Mouse (Mus musculus): ENCODE measurements around the gene Prss30. TPM values are rescaled to one million over a fixed set of nuclear protein-coding genes. Genes with fewer than 3 reads are reported as not detected.
"Not testable (repeated sequence)": the region's sequence is repeated elsewhere in the genome, so short reads cannot be mapped to it uniquely, and the experiment has no call there.

The Prss30 gene
- polyA plus RNA-seq, 1 experiment from 2014 or later = 0.23 TPM

- no peak for ATAC-seq (replicated peaks; ENCODE audit: low FRiP score)
- WGBS = 44% methylated on average over 3 of the region's 3 CpGs
- H3K4me2 ChIP-seq = no peak overlapping the region
- no peak overlapping the region for H3K27ac ChIP-seq
- H3K4me1 ChIP-seq = peaks cover 10% of the 10 kb centered on the region
- no peaks in the 10 kb centered on the region for H3K36me3 ChIP-seq
- H3K27me3 ChIP-seq = no peaks in the 10 kb centered on the region
- H3K9ac ChIP-seq = no peak overlapping the region
- no peaks in the 10 kb centered on the region for H3K9me3 ChIP-seq (replicated peaks)
- H3K4me3 ChIP-seq (replicated peaks) = no peak overlapping the region
Observed at GRCm38 (mm10) chr17:23979471-23979870, 895 bp downstream of the Prss30 start.

- Histone ChIP-seq H3K27me3 (no peaks in the 10 kb centered on the region), H3K4me1 (peaks cover 7% of the 10 kb centered on the region; the same call in 1 of the 2 replicates), H3K4me3 (replicated peaks) (no peak overlapping the region), H3K36me3 (no peaks in the 10 kb centered on the region), H3K27ac (no peak overlapping the region), H3K9ac (no peak overlapping the region), H3K9me3 (replicated peaks) (no peaks in the 10 kb centered on the region), H3K4me2 (no peak overlapping the region)
- WGBS = 79% methylated on average over 4 of the region's 4 CpGs
- no peak for ATAC-seq (replicated peaks; ENCODE audit: low FRiP score)
Observed at GRCm38 (mm10) chr17:23976665-23977064, 3.7 kb downstream of the Prss30 start.

GRCm38 (mm10) chr17:23971315-23971714 lies 9.1 kb downstream of the Prss30 start:
- Histone ChIP-seq H3K9me3 (replicated peaks) (no peaks in the 10 kb centered on the region), H3K4me1 (no peaks in the 10 kb centered on the region), H3K27ac (no peak overlapping the region), H3K9ac (no peak overlapping the region), H3K36me3 (no peaks in the 10 kb centered on the region), H3K4me2 (no peak overlapping the region), H3K27me3 (no peaks in the 10 kb centered on the region), H3K4me3 (replicated peaks) (no peak overlapping the region)
- 84% methylated on average over 9 of the region's 9 CpGs for WGBS
- ATAC-seq (replicated peaks; ENCODE audit: low FRiP score) = no peak

GRCm38 (mm10) chr17:23969231-23969630 lies 11.1 kb downstream of the Prss30 start:
- no peaks in the 10 kb centered on the region for H3K4me1 ChIP-seq
- no peaks in the 10 kb centered on the region for H3K27me3 ChIP-seq
- 5% methylated on average over 1 of the region's 1 CpGs for WGBS
- H3K4me2 ChIP-seq = no peak overlapping the region
- H3K27ac ChIP-seq = no peak overlapping the region
- no peaks in the 10 kb centered on the region for H3K36me3 ChIP-seq
- H3K9me3 ChIP-seq (replicated peaks) = no peaks in the 10 kb centered on the region
- H3K9ac ChIP-seq = no peak overlapping the region
- H3K4me3 ChIP-seq (replicated peaks) = no peak overlapping the region
- ATAC-seq (replicated peaks; ENCODE audit: low FRiP score) = no peak

- WGBS = 45% methylated on average over 2 of the region's 2 CpGs
- Histone ChIP-seq H3K4me2 (no peak overlapping the region), H3K4me3 (replicated peaks) (no peak overlapping the region), H3K36me3 (no peaks in the 10 kb centered on the region), H3K27me3 (no peaks in the 10 kb centered on the region), H3K9me3 (replicated peaks) (no peaks in the 10 kb centered on the region), H3K9ac (no peak overlapping the region), H3K27ac (no peak overlapping the region), H3K4me1 (no peaks in the 10 kb centered on the region)
- ATAC-seq (replicated peaks; ENCODE audit: low FRiP score) = no peak
Observed at GRCm38 (mm10) chr17:23968780-23969179, 11.6 kb downstream of the Prss30 start.

- WGBS = 87% methylated on average over 10 of the region's 10 CpGs
- Histone ChIP-seq H3K27ac (no peak overlapping the region), H3K36me3 (no peaks in the 10 kb centered on the region), H3K4me2 (no peak overlapping the region), H3K4me3 (replicated peaks) (no peak overlapping the region), H3K4me1 (no peaks in the 10 kb centered on the region), H3K9ac (no peak overlapping the region), H3K27me3 (no peaks in the 10 kb centered on the region), H3K9me3 (replicated peaks) (no peaks in the 10 kb centered on the region)
- ATAC-seq (replicated peaks; ENCODE audit: low FRiP score) = no peak
Observed at GRCm38 (mm10) chr17:23966658-23967401, 13.5 kb downstream of the Prss30 start.

- H3K36me3 ChIP-seq = no peaks in the 10 kb centered on the region
- H3K4me1 ChIP-seq = no peaks in the 10 kb centered on the region
- H3K4me3 ChIP-seq (replicated peaks) = no peak overlapping the region
- no peak overlapping the region for H3K27ac ChIP-seq
- no peak for ATAC-seq (replicated peaks; ENCODE audit: low FRiP score)
- WGBS = 56% methylated on average over 6 of the region's 6 CpGs
- H3K9me3 ChIP-seq (replicated peaks) = no peaks in the 10 kb centered on the region
- H3K27me3 ChIP-seq = no peaks in the 10 kb centered on the region
- H3K9ac ChIP-seq = no peak overlapping the region
- no peak overlapping the region for H3K4me2 ChIP-seq
Observed at GRCm38 (mm10) chr17:23965805-23966425, 14.5 kb downstream of the Prss30 start.

- WGBS = 66% methylated on average over 4 of the region's 4 CpGs
- H3K27me3 ChIP-seq = no peaks in the 10 kb centered on the region
- H3K9ac ChIP-seq = no peak overlapping the region
- no peaks in the 10 kb centered on the region for H3K4me1 ChIP-seq
- no peak for ATAC-seq (replicated peaks; ENCODE audit: low FRiP score)
- H3K9me3 ChIP-seq (replicated peaks) = no peaks in the 10 kb centered on the region
- no peaks in the 10 kb centered on the region for H3K36me3 ChIP-seq
- no peak overlapping the region for H3K27ac ChIP-seq
- no peak overlapping the region for H3K4me2 ChIP-seq
- H3K4me3 ChIP-seq (replicated peaks) = no peak overlapping the region
Observed at GRCm38 (mm10) chr17:23961573-23962122, 18.7 kb downstream of the Prss30 start.

- Histone ChIP-seq H3K27me3 (no peaks in the 10 kb centered on the region), H3K9me3 (replicated peaks) (no peaks in the 10 kb centered on the region), H3K4me2 (no peak overlapping the region), H3K4me3 (replicated peaks) (no peak overlapping the region), H3K36me3 (no peaks in the 10 kb centered on the region), H3K27ac (no peak overlapping the region), H3K4me1 (no peaks in the 10 kb centered on the region), H3K9ac (no peak overlapping the region)
- peak; percentile 94 for ATAC-seq (replicated peaks; ENCODE audit: low FRiP score)
- 41% methylated on average over 3 of the region's 3 CpGs for whole genome bisulfite sequencing
Observed at GRCm38 (mm10) chr17:23960084-23960738, 20.2 kb downstream of the Prss30 start.

GRCm38 (mm10) chr17:23955174-23955573 lies 25.2 kb downstream of the Prss30 start, which contains the start of gene Sbpl:
Sbpl (minus strand) TSS chr17:23955274.
- WGBS = 85% methylated on average over 5 of the region's 5 CpGs
- H3K4me2 ChIP-seq = no peak within 1 kb of the TSS
- H3K27me3 ChIP-seq = no peaks in the 10 kb centered on the region
- no peaks in the 10 kb centered on the region for H3K36me3 ChIP-seq
- no peaks in the 10 kb centered on the region for H3K4me1 ChIP-seq
- ATAC-seq (replicated peaks; ENCODE audit: low FRiP score) = no peak
- no peak within 1 kb of the TSS for H3K4me3 ChIP-seq (replicated peaks)
- no peak within 1 kb of the TSS for H3K9ac ChIP-seq
- no peaks in the 10 kb centered on the region for H3K9me3 ChIP-seq (replicated peaks)
- H3K27ac ChIP-seq = no peak within 1 kb of the TSS

- not testable (repeated sequence) for H3K4me3 ChIP-seq (replicated peaks); H3K27ac ChIP-seq; H3K36me3 ChIP-seq; ATAC-seq (replicated peaks; ENCODE audit: low FRiP score); H3K27me3 ChIP-seq; H3K4me1 ChIP-seq; H3K9ac ChIP-seq; H3K4me2 ChIP-seq; H3K9me3 ChIP-seq (replicated peaks)
- WGBS = 73% methylated on average over 4 of the region's 4 CpGs
Observed at GRCm38 (mm10) chr17:23950828-23951227, 29.5 kb downstream of the Prss30 start.

GRCm38 (mm10) chr17:23949068-23949467 lies 31.3 kb downstream of the Prss30 start:
- ATAC-seq (replicated peaks; ENCODE audit: low FRiP score) = no peak
- Histone ChIP-seq H3K4me3 (replicated peaks) (no peak overlapping the region), H3K9ac (no peak overlapping the region), H3K4me2 (no peak overlapping the region), H3K27ac (no peak overlapping the region), H3K9me3 (replicated peaks) (no peaks in the 10 kb centered on the region), H3K4me1 (no peaks in the 10 kb centered on the region), H3K27me3 (no peaks in the 10 kb centered on the region), H3K36me3 (no peaks in the 10 kb centered on the region)
- 75% methylated on average over 2 of the region's 2 CpGs for WGBS

All from kidney, embryonic 15.5 days (tissue).